Mouse (Mus musculus) MEL (cell line): ENCODE results near the gene Fbxw25. TPM values are rescaled to one million over a fixed set of nuclear protein-coding genes. Genes with fewer than 3 reads are reported as not detected.
A peak's percentile ranks its signal among the peaks of the same experiment; 100 is the strongest.
"Not testable (repeated sequence)": the region's sequence is repeated elsewhere in the genome, so short reads cannot be mapped to it uniquely, and the experiment has no call there.

Source experiments
- DNase-seq: peaks from one replicate; pipeline ENCODE4 v3.0.0; 2011; ENCODE audit warnings: low read depth, low spot score
- H3K27ac ChIP-seq: 2 replicates; pipeline ENCODE4 v1.5.1; 2012; ENCODE audit warnings: low read depth, mild to moderate bottlenecking, control low read depth, low read length, moderate library complexity; ENCODE audit not compliant: control insufficient read depth
- H3K27me3 ChIP-seq, 2 experiments: fragments of 150-350 bp in 1 of 2; sonication (generic) in 1 of 2; 2 replicates each; pipeline ENCODE4 v1.6.1; 2012; ENCODE audit warnings: low read length in 2 of 2, mild to moderate bottlenecking in 2 of 2, improper control_type of control experiment in 1 of 2, moderate library complexity in 1 of 2; ENCODE audit not compliant: insufficient read depth in 2 of 2, control insufficient read depth in 1 of 2
- H3K36me3 ChIP-seq, 2 experiments: 2 replicates each; pipeline ENCODE4 v1.6.1; 2012 to 2014; ENCODE audit warnings: low read length in 2 of 2, improper control_type of control experiment in 1 of 2, inconsistent platforms in 1 of 2, mild to moderate bottlenecking in 1 of 2; ENCODE audit not compliant: insufficient read depth in 2 of 2, control insufficient read depth in 1 of 2
- H3K4me1 ChIP-seq, 2 experiments: fragments of 150-350 bp in 1 of 2; sonication (generic) in 1 of 2; 2 replicates each; pipeline ENCODE4 v1.6.1; 2012; ENCODE audit warnings: low read length in 2 of 2, improper control_type of control experiment in 1 of 2, mild to moderate bottlenecking in 1 of 2; ENCODE audit not compliant: insufficient read depth in 2 of 2, control insufficient read depth in 1 of 2
- H3K4me3 ChIP-seq, 2 experiments: fragments of 150-350 bp in 1 of 2; sonication (generic) in 1 of 2; 2 replicates each; pipeline ENCODE4 v1.5.1; 2012; ENCODE audit warnings: low read depth in 2 of 2, low read length in 2 of 2, mild to moderate bottlenecking in 2 of 2, moderate library complexity in 2 of 2, control low read depth in 1 of 2, improper control_type of control experiment in 1 of 2; ENCODE audit not compliant: control insufficient read depth in 1 of 2, insufficient read depth in 1 of 2
- H3K79me2 ChIP-seq: 2 replicates; pipeline ENCODE4 v1.6.1; 2012; ENCODE audit warnings: mild to moderate bottlenecking, low read length, moderate library complexity; ENCODE audit not compliant: control insufficient read depth, poor library complexity, insufficient read depth
- H3K9ac ChIP-seq: 2 replicates; pipeline ENCODE4 v1.6.1; 2012; ENCODE audit warnings: low read depth, mild to moderate bottlenecking, control low read depth, low read length, moderate library complexity; ENCODE audit not compliant: control insufficient read depth, poor library complexity, severe bottlenecking
- H3K9me3 ChIP-seq: fragments of 150-350 bp; sonication (generic); replicated peaks from 2 replicates; pipeline ENCODE4 v1.6.1; 2012; ENCODE audit warnings: mild to moderate bottlenecking, low read length, improper control_type of control experiment, moderate library complexity; ENCODE audit not compliant: insufficient read depth
- CTCF ChIP-seq, 3 experiments: IDR thresholded peaks in 2 of 3; conservative IDR thresholded peaks in 1 of 3; 2 replicates each; pipeline ENCODE4 v1.5.1; 2011 to 2012; ENCODE audit warnings: low read length in 3 of 3, low read depth in 2 of 3, mild to moderate bottlenecking in 2 of 3, improper control_type of control experiment in 1 of 3, inconsistent platforms in 1 of 3, mixed read lengths in 1 of 3, moderate library complexity in 1 of 3; ENCODE audit not compliant: control insufficient read depth in 1 of 3, insufficient read depth in 1 of 3, poor library complexity in 1 of 3, severe bottlenecking in 1 of 3
- GATA1 ChIP-seq: IDR thresholded peaks from 2 replicates; pipeline ENCODE4 v1.6.1; 2011; ENCODE audit warnings: low read depth, low read length, improper control_type of control experiment
- RAD21 ChIP-seq: IDR thresholded peaks from 2 replicates; pipeline ENCODE4 v1.6.1; 2011; ENCODE audit warnings: mild to moderate bottlenecking, low read depth, low read length, improper control_type of control experiment
- SIN3A ChIP-seq: IDR thresholded peaks from 2 replicates; pipeline ENCODE4 v1.6.1; 2012; ENCODE audit warnings: low read length, improper control_type of control experiment, inconsistent platforms
- SMC3 ChIP-seq: IDR thresholded peaks from 2 replicates; pipeline ENCODE4 v1.6.1; 2011; ENCODE audit warnings: low read depth, low read length, improper control_type of control experiment
- ZC3H11A ChIP-seq: IDR thresholded peaks from 2 replicates; pipeline ENCODE4 v1.6.1; 2012; ENCODE audit warnings: low read depth, mild to moderate bottlenecking, inconsistent platforms, low read length, improper control_type of control experiment
- ZKSCAN1 ChIP-seq: IDR thresholded peaks from 2 replicates; pipeline ENCODE4 v1.6.1; 2012; ENCODE audit warnings: low read depth, mild to moderate bottlenecking, inconsistent platforms, low read length, improper control_type of control experiment, moderate library complexity
- polyA plus RNA-seq, 2 experiments: library from polyadenylated mRNA; stranded (reverse) in 1 of 2; unstranded in 1 of 2; fragments of >175 nt in 1 of 2; fragments of >200 nt in 1 of 2; gene quantifications; 2 replicates each; pipeline versions ENCODE4 v1.2.1 to v1.2.4; 2012; ENCODE audit warnings: low replicate concordance in 2 of 2, low read depth in 1 of 2; ENCODE audit not compliant: insufficient read length in 2 of 2, insufficient read depth in 1 of 2, missing spikeins in 1 of 2
- total RNA-seq: library from RNA; depleted of rRNA; stranded (reverse); fragments of 300-350 nt; gene quantifications from 2 replicates; pipeline ENCODE4 v1.2.3, GENCODE M21; 2012; rRNA removed

Fbxw25 gene
- total RNA-seq (not detected in 2 replicates), polyA plus RNA-seq (not detected)

DNA sequence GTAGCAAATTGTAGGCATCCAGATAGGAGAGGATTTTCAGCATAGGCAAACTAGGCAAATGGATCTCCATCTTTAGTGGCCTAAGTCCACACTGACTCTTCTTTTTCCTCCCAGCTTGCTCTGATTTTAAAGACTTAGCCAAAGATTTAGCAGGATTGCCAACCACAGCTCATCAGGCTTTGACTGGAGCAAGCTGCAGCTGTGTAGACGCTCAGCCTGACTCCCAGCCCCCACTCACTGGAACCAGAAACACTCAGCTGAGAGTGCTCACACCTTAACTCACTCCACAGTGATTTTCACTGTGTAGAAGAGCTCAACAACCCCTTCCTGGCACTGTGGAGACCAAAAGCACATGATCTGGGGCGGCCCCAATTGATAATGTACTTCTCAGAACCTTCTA is at the start of gene Fbxw25:
Gene Fbxw25, minus strand, starts transcription at position 101 of the 400 bp plus-strand sequence.
- not testable (repeated sequence) for H3K27ac ChIP-seq, H3K79me2 ChIP-seq, DNase-seq, H3K9ac ChIP-seq, H3K9me3 ChIP-seq, H3K4me3 ChIP-seq, H3K36me3 ChIP-seq, H3K27me3 ChIP-seq, H3K4me1 ChIP-seq

DNA sequence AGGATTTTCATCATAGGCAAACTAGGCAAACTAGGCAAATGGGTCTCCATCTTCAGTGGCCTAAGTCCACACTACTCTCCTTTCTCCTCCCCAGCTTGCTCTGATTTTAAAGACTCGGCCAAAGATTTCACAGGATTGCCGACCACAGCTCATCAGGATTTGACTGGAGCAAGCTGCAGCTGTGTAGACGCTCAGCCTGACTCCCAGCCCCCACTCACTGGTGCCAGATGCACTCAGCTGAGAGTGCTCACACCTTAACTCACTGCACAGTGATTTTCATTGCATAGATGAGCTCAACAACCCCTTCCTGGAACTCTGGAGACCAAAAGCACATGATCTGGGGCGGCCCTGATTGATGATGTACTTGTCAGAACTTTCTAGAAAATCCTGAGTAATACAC is 38.1 kb upstream of the Fbxw25 start, which contains the start of gene Fbxw18:
Gene Fbxw18, minus strand, starts transcription at position 101 of the 400 bp plus-strand sequence.
- DNase-seq, H3K27ac ChIP-seq, H3K4me3 ChIP-seq, H3K79me2 ChIP-seq, H3K9ac ChIP-seq, H3K9me3 ChIP-seq, H3K36me3 ChIP-seq, H3K27me3 ChIP-seq, H3K4me1 ChIP-seq: not testable (repeated sequence)

DNA sequence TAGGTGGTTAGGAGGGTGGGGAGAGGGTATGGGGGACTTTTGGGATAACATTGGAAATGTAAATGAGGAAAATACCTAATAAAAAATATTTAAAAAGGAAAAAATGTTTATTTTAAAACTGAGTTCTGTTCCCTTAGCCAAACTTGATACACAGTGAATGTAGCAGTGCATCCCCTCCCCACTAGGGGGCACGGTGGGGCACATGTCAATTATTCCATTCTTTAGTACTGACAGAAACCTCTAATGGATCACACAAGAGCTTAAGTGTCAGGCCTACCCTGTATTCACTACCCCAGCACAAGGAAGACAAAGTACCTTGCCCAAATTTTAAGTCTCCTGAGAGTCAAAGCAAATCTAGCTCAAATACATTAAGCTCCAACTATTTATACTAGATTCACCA is 20.8 kb upstream of the Fbxw25 start:
- peak; percentile 44 for DNase-seq
- TF ChIP-seq SMC3, result peak; percentile 60
- TF ChIP-seq GATA1, result no peak
- no peak for TF ChIP-seq SIN3A
- no peak for TF ChIP-seq ZKSCAN1
- no peak for TF ChIP-seq ZC3H11A
- TF ChIP-seq RAD21, result peak; percentile 42
- TF ChIP-seq CTCF (IDR thresholded peaks at IDR 0.05 in 2 of 3, conservative IDR thresholded peaks at IDR 0.05 in 1 of 3; ENCODE audit: control insufficient read depth in 1 of 3, insufficient read depth in 1 of 3, low read depth in 2 of 3, low read length in 3 of 3, poor library complexity in 1 of 3, severe bottlenecking in 1 of 3), result peak; percentile 51 to 67 (median 64); a peak in 5 of 6 replicates

DNA sequence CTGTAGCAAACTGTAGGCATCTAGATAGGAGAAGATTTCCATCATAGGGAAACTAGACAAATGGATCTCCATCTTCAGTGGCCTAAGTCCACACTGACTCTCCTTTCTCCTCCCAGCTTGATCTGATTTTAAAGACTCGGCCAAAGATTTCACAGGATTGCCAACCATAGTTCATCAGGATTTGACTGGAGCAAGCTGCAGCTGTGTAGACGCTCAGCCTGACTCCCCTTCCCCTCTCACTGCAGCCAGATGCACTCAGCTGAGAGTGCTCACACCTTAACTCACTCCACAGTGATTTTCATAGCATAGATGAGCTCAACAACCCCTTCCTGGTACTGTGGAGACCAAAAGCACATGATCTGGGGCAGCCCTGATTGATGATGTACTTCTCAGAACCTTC is 38.5 kb downstream of the Fbxw25 start, which contains the start of gene Fbxw24:
Gene Fbxw24, minus strand, starts transcription at position 101 of the 400 bp plus-strand sequence.
- H3K36me3 ChIP-seq, DNase-seq, H3K27me3 ChIP-seq, H3K4me3 ChIP-seq, H3K9ac ChIP-seq, H3K9me3 ChIP-seq, H3K4me1 ChIP-seq, H3K79me2 ChIP-seq, H3K27ac ChIP-seq: not testable (repeated sequence)

More for the DNA sequence above, 20.8 kb upstream of the Fbxw25 start:
- Histone ChIP-seq H3K9me3 (no peaks in the 10 kb centered on the region), H3K4me1 (no peaks in the 10 kb centered on the region), H3K79me2 (no peaks in the 10 kb centered on the region), H3K9ac (no peak overlapping the region), H3K36me3 (no peaks in the 10 kb centered on the region), H3K27ac (no peak overlapping the region), H3K4me3 (no peak overlapping the region), H3K27me3 (no peaks in the 10 kb centered on the region)
